Mouse (Mus musculus): ENCODE measurements around the gene Arhgap31.

- TF ChIP-seq CTCF (IDR thresholded peaks at IDR 0.05; ENCODE audit: low read depth) (no peak), EP300 (IDR thresholded peaks at IDR 0.05; ENCODE audit: low read depth) (no peak)
Measured at GRCm38 (mm10) chr16:38620696-38621450, 92.2 kb downstream of the Arhgap31 start.

Data from heart, postnatal 0 days (tissue).